Comparison of ENCODE assay signal across 21 mouse cellular contexts in the genomic region with DNA sequence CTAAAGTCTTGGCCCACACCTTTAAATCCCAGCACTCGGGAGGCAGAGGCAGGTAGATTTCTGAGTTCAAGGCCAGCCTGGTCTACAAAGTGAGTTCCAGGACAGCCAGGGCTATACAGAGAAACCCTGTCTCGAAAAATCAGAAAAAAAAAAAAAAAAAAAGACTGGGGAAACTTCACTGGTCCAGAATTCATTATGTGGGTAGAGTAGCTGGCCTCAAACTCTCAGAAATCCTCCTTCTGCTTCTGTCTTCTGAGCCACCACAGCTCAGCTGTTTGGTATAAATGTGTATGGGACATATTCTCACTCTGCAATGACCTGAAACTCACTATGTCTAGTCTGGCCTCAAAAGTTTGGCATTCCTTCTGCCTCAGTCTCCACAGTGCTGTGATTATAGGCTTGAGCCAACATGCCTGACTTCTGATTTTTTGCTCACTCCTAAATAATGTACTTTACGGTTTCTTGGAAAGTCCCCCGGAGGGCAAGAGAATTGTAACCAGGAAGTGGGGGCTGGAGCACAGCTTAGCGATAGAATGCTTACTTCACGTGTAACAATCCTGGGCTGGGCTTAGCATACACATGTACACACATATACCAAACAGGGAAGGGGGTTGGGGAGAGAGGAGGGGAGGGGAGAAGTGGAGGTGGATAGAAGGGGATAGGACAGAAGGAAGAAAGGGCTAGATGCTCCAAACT. TPM values are rescaled to one million over a fixed set of nuclear protein-coding genes. Genes with fewer than 3 reads are reported as not detected.
A peak's percentile ranks its signal among the peaks of the same experiment; 100 is the strongest.
DNase-seq lines count a peak whose midpoint lies in the region; ATAC-seq and TF ChIP-seq lines count a peak whose summit lies in the region.
"Had no signal": no experiment of that assay in that cellular context is flagged by ENCODE, and none has a peak within 500 bp of the region (broad histone marks: within the 10 kb centered on the region; RNA-seq: fewer than 3 reads in every experiment).

No protein-coding gene starts in this region.

- H3K9me3 ChIP-seq in forebrain, embryonic 10.5 days, result no peaks in the 10 kb centered on the region
- no peaks in the 10 kb centered on the region for H3K9me3 ChIP-seq in forebrain, embryonic 11.5 days (ENCODE audit: control insufficient read depth, low read length)
- no peaks in the 10 kb centered on the region for H3K9me3 ChIP-seq in embryonic facial prominence, embryonic 15.5 days (replicated peaks)
- no peaks in the 10 kb centered on the region for H3K9me3 ChIP-seq in liver, postnatal 0 days (ENCODE audit: low read length)
- H3K9me3 ChIP-seq: embryonic facial prominence, embryonic 12.5 days; G1E; hindbrain, embryonic 12.5 days; midbrain, embryonic 15.5 days had no signal

- H3K27me3 ChIP-seq in forebrain, embryonic 10.5 days (ENCODE audit: poor library complexity, severe bottlenecking), result no peaks in the 10 kb centered on the region
- H3K27me3 ChIP-seq in forebrain, embryonic 11.5 days (ENCODE audit: control insufficient read depth, insufficient read depth, low read length), result no peaks in the 10 kb centered on the region
- no peaks in the 10 kb centered on the region for H3K27me3 ChIP-seq in embryonic facial prominence, embryonic 15.5 days
- H3K27me3 ChIP-seq in liver, postnatal 0 days (ENCODE audit: insufficient read depth, low read length), result no peaks in the 10 kb centered on the region
- H3K27me3 ChIP-seq: embryonic facial prominence, embryonic 12.5 days; hindbrain, embryonic 12.5 days; midbrain, embryonic 15.5 days had no signal

- ATAC-seq in forebrain, embryonic 11.5 days (replicated peaks; ENCODE audit: low FRiP score), result no peak
- ATAC-seq in embryonic facial prominence, embryonic 15.5 days (ENCODE audit: insufficient number of reproducible peaks, low FRiP score, low TSS enrichment, low read depth), result no peak
- 0 out of 2 replicates have a peak, but pooled peaks have one; percentile 19 for ATAC-seq in megakaryocyte progenitor cell, adult 5-6 weeks (replicated peaks; ENCODE audit: poor library complexity)
- ATAC-seq in liver, postnatal 0 days, result no peak
- ATAC-seq: forebrain, embryonic 14.5 days; intestine, postnatal 0 days; midbrain, embryonic 15.5 days had no signal

- no peaks in the 10 kb centered on the region for H3K36me3 ChIP-seq in forebrain, embryonic 10.5 days (replicated peaks)
- no peaks in the 10 kb centered on the region for H3K36me3 ChIP-seq in forebrain, embryonic 11.5 days (ENCODE audit: control insufficient read depth, insufficient read depth, low read length)
- no peaks in the 10 kb centered on the region for H3K36me3 ChIP-seq in embryonic facial prominence, embryonic 15.5 days
- H3K36me3 ChIP-seq in liver, postnatal 0 days (replicated peaks; ENCODE audit: insufficient read depth, low read length), result no peaks in the 10 kb centered on the region
- H3K36me3 ChIP-seq: embryonic facial prominence, embryonic 12.5 days; G1E; hindbrain, embryonic 12.5 days; midbrain, embryonic 15.5 days had no signal

- DNase-seq in forebrain, embryonic 10.5 days (ENCODE audit: extremely low spot score, low spot score), result no peak
- no peak for DNase-seq in forebrain, embryonic 11.5 days (ENCODE audit: low spot score)
- DNase-seq in CD4-positive, CD25-positive, alpha-beta regulatory T cell, adult 2 months (ENCODE audit: low read depth, low spot score), result peak; percentile 67
- DNase-seq in left cerebral cortex, postnatal 14 days (ENCODE audit: low spot score in 2 of 2), result no peak
- no peak for DNase-seq in cerebellum, adult 11-12 months
- no peak for DNase-seq in liver, postnatal 0 days
- DNase-seq: adrenal gland, postnatal 14 days; cerebellum, adult 9-11 months; gastrocnemius, adult 2 months; heart, adult 18-20 months; kidney, postnatal 10 days; layer of hippocampus, adult 9-11 months; right cerebral cortex, postnatal 4 days had no signal

- H3K4me2 ChIP-seq in forebrain, embryonic 11.5 days (ENCODE audit: low read depth, low read length, severe bottlenecking), result no peak overlapping the region
- H3K4me2 ChIP-seq in embryonic facial prominence, embryonic 15.5 days (replicated peaks), result no peak overlapping the region
- no peak overlapping the region for H3K4me2 ChIP-seq in liver, postnatal 0 days (ENCODE audit: low read depth, low read length)
- H3K4me2 ChIP-seq: embryonic facial prominence, embryonic 12.5 days; hindbrain, embryonic 12.5 days; midbrain, embryonic 15.5 days had no signal

- TF ChIP-seq CTCF in liver, postnatal 0 days (IDR thresholded peaks at IDR 0.05; ENCODE audit: low read depth), result no peak

- TF ChIP-seq EP300 in liver, postnatal 0 days (IDR thresholded peaks at IDR 0.05; ENCODE audit: low read depth), result no peak

- H3K27ac ChIP-seq in forebrain, embryonic 10.5 days, result 0 out of 2 replicates have a peak overlapping the region, but pooled peaks have one; percentile 11
- no peak overlapping the region for H3K27ac ChIP-seq in forebrain, embryonic 11.5 days (ENCODE audit: low read depth, low read length)
- H3K27ac ChIP-seq in embryonic facial prominence, embryonic 15.5 days (replicated peaks), result peak overlapping the region; percentile 44; the same call in 1 of the 2 replicates
- H3K27ac ChIP-seq in liver, postnatal 0 days (ENCODE audit: low read depth), result no peak overlapping the region
- H3K27ac ChIP-seq: embryonic facial prominence, embryonic 12.5 days; gastrocnemius, adult 2 months; hindbrain, embryonic 12.5 days; midbrain, embryonic 15.5 days had no signal

- peaks cover 24% of the 10 kb centered on the region for H3K4me1 ChIP-seq in forebrain, embryonic 10.5 days
- peaks cover 4% of the 10 kb centered on the region; the same call in 1 of the 2 replicates for H3K4me1 ChIP-seq in forebrain, embryonic 11.5 days (replicated peaks; ENCODE audit: control insufficient read depth, insufficient read depth, low read length)
- H3K4me1 ChIP-seq in embryonic facial prominence, embryonic 15.5 days, result peaks cover 16% of the 10 kb centered on the region
- no peaks in the 10 kb centered on the region for H3K4me1 ChIP-seq in liver, postnatal 0 days (ENCODE audit: insufficient read depth)

- intact Hi-C loops in left cerebral cortex, postnatal 14 days (cut with DNase I), result no loop called here

- no peak overlapping the region for H3K4me3 ChIP-seq in forebrain, embryonic 10.5 days
- H3K4me3 ChIP-seq in forebrain, embryonic 11.5 days (ENCODE audit: low read depth, low read length), result no peak overlapping the region
- H3K4me3 ChIP-seq in embryonic facial prominence, embryonic 15.5 days (replicated peaks), result no peak overlapping the region
- no peak overlapping the region for H3K4me3 ChIP-seq in liver, postnatal 0 days (ENCODE audit: low read depth, low read length)
- H3K4me3 ChIP-seq: embryonic facial prominence, embryonic 12.5 days; gastrocnemius, adult 2 months; hindbrain, embryonic 12.5 days; midbrain, embryonic 15.5 days had no signal

- 81% methylated on average over 6 of the region's 6 CpGs for WGBS in forebrain, embryonic 10.5 days
- 76% methylated on average over 6 of the region's 6 CpGs for WGBS in forebrain, embryonic 11.5 days
- 38% methylated on average over 6 of the region's 6 CpGs for WGBS in embryonic facial prominence, embryonic 15.5 days
- WGBS in liver, postnatal 0 days (ENCODE audit: insufficient replicate concordance), result 48% methylated on average over 6 of the region's 6 CpGs

- no peak overlapping the region for H3K9ac ChIP-seq in forebrain, embryonic 11.5 days (ENCODE audit: low read length)
- H3K9ac ChIP-seq in embryonic facial prominence, embryonic 15.5 days, result no peak overlapping the region
- no peak overlapping the region for H3K9ac ChIP-seq in liver, postnatal 0 days (replicated peaks)
- H3K9ac ChIP-seq: embryonic facial prominence, embryonic 12.5 days; hindbrain, embryonic 12.5 days; midbrain, embryonic 15.5 days had no signal

RNA-seq across cellular contexts. Expression of gene Ptma, which starts 10.7 kb away (rescaled TPM):
- 2,941 and 3,273 TPM in 2 replicates for polyA plus RNA-seq in forebrain, embryonic 10.5 days (2016; fragmentation: Nextera tagmentation; extraction: Ambion mirVana)
- polyA plus RNA-seq in forebrain, embryonic 11.5 days (2014; fragmentation: Nextera tagmentation; extraction: Ambion mirVana), result 3,230 and 3,412 TPM in 2 replicates
- polyA plus RNA-seq in embryonic facial prominence, embryonic 15.5 days (2015; fragmentation: Nextera tagmentation; extraction: Ambion mirVana), result 1,945 and 2,079 TPM in 2 replicates
- 6,310 and 6,455 TPM in 2 replicates for total RNA-seq in megakaryocyte progenitor cell, adult 5-6 weeks (2015)
- 6,827 and 7,265 TPM in 2 replicates for total RNA-seq in megakaryocyte progenitor cell, adult 5-6 weeks (2017)
- 100 to 1,000 TPM; 336 to 423 TPM for total RNA-seq in left cerebral cortex, postnatal 14 days (2021)
- 750 and 799 TPM in 2 replicates for polyA plus RNA-seq in liver, postnatal 0 days (2015; fragmentation: Nextera tagmentation; extraction: Ambion mirVana)

Comparison
In these comparisons a context has a peak if more than half of its experiments do, and no peak if none do; other contexts are left out.
1. H3K27ac ChIP-seq: peak in forebrain, embryonic 10.5 days (single experiment) and embryonic facial prominence, embryonic 15.5 days (single experiment); none in forebrain, embryonic 11.5 days (single experiment) and liver, postnatal 0 days (single experiment).